Mouse (Mus musculus): ENCODE data around the gene Iffo2. TPM values are rescaled to one million over a fixed set of nuclear protein-coding genes. Genes with fewer than 3 reads are reported as not detected.

The Iffo2 gene
- total and polyA plus RNA-seq, 2 experiments from 2014 or later: 5.8 to 18.1 TPM

DNA sequence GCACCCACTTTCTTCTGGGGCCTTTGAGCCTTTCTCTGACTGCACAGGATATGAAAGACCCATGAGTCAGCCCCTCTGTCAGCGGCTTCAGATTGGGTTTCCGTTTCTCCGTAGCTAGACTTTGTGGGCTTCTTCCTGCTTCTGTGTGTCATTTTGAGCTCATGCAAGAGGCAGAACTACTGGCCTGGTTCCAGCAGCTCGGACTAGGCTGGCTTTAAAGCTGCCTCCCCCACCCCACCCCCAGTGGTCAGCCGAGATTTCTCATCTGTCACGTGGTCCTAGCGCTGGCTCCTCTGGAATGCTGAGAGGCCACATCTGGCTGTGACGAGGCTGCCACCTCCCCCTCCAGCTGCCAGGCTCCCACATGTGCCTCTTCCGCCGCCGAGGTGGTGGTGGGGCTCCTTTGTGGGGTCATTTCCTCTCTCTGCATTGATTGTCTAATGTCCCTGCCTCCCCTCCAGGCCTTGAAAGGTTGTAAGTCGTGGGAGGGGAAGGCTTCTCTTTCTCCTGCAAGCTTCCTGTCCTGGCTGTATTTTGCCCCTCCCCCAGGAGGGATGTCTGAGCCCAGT lies 68.7 kb downstream of the Iffo2 start:
- Histone ChIP-seq H3K9me3 (ENCODE audit: low read length) (no peaks in the 10 kb centered on the region), H3K36me3 (ENCODE audit: insufficient read depth, low read length) (no peaks in the 10 kb centered on the region), H3K4me2 (ENCODE audit: low read depth, low read length, poor library complexity, severe bottlenecking) (peak overlapping the region; percentile 36), H3K27me3 (ENCODE audit: insufficient read depth, low read length) (no peaks in the 10 kb centered on the region), H3K4me3 (ENCODE audit: low read depth, low read length) (no peak overlapping the region), H3K27ac (ENCODE audit: low read depth, low read length) (peak overlapping the region; percentile 52), H3K9ac (replicated peaks; ENCODE audit: low read length, poor library complexity, severe bottlenecking) (peak overlapping the region; percentile 24; the same call in 1 of the 2 replicates), H3K4me1 (ENCODE audit: insufficient read depth, low read length) (peaks cover 34% of the 10 kb centered on the region)
- peak; percentile 85 for DNase-seq (ENCODE audit: low spot score)
- TF ChIP-seq CTCF (IDR thresholded peaks at IDR 0.05): peak; percentile 11; the same call in 1 of the 2 replicates
- peak; percentile 64 for ATAC-seq (ENCODE audit: low FRiP score)
- WGBS: 3% methylated on average over 12 of the region's 12 CpGs

DNA sequence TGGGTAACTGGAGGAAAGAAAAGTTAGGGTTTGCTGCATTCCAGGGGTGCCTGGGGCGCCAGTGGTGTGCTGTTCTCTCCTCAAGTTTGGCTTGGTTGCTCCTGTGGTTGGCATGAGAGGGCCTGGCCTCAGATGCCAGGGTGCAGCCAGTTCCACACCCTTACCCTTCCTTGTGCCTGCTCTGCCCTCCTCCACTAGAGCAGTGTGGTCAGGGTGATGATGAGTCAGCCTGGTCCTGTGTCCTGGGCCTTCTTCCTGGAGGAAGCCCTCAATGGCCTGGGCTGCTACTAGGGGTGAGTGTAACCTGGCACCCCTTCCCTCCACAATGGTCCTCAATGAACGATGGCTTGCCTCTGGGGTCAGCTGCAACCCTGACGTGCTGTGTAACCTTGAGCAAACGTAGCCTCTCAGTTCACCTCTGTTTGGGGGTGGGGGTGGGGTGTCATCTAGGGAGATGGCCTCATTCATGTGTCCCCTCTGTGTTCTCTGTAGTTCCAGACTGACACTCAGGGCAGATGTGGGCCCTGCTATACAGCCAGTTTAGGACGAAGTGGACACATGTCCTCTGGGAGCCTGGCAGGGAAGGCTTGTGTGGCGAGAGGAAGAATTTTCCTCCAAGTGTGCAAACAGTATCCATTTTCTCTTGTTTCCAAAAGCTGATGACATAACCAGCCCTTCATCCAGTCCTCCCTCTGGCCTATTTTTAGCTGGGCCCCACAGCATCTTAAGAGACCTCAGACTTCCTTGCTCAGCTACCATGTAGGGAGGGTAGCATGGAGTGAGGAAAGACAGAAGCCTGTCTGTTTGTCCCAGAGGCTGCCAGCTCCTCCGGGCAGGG lies 71.4 kb downstream of the Iffo2 start:
- Histone ChIP-seq H3K4me3 (ENCODE audit: low read depth, low read length) (no peak overlapping the region), H3K4me1 (ENCODE audit: insufficient read depth, low read length) (peaks cover 23% of the 10 kb centered on the region), H3K9ac (replicated peaks; ENCODE audit: low read length, poor library complexity, severe bottlenecking) (0 out of 2 replicates have a peak overlapping the region, but pooled peaks have one; percentile 24), H3K4me2 (ENCODE audit: low read depth, low read length, poor library complexity, severe bottlenecking) (no peak overlapping the region), H3K27ac (ENCODE audit: low read depth, low read length) (peak overlapping the region; percentile 18; the same call in 1 of the 2 replicates), H3K36me3 (ENCODE audit: insufficient read depth, low read length) (peaks cover 17% of the 10 kb centered on the region), H3K9me3 (ENCODE audit: low read length) (no peaks in the 10 kb centered on the region), H3K27me3 (ENCODE audit: insufficient read depth, low read length) (no peaks in the 10 kb centered on the region)
- DNase-seq (ENCODE audit: low spot score): no peak
- no peak for ATAC-seq (ENCODE audit: low FRiP score)
- TF ChIP-seq CTCF (IDR thresholded peaks at IDR 0.05): no peak
- WGBS: 82% methylated on average over 7 of the region's 7 CpGs

DNA sequence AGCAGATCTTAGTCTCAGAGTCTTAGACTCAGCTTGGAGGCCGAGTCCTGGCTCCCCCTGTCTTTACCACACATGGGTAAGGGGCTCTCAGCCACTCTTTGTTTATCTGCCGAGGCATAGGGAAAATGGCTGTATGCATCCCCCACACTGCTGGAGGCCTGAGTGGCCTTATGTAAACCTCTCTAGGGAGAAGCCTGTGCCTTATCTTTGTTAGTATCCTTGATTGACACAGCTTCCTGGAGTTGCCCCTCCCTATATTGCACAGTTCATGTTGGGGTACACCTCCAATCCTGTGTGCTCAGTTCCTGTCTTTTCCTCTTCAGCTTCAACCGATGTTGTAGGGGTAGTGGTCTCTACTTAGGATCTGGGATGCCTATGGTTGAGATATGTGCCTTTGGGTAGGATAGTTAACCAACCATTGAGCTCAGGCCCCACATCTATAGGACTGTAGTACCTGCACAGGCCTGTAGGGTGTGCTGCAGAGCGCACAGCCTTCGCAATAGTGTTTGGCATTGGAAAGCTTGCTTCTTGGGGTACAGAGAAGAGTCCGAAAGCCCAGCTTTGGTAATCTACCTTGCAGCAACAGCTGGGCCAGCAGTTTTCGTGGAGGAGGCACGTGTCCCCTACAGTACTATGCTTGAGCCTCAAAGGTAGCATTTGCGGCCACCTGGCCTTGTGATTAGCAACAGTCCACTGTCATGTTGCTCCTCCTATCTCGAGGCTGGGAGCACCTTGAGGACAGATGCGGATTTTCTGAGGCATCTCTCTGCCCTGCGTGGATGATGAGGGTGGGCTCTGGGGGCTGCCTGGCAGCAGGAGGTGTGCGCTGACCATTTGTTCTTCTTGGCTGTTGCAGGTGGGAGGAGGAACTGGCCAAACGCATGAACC lies 72.3 kb downstream of the Iffo2 start, which contains the start of gene Gm21969:
TSS of gene Gm21969 (plus strand) at position 830 of the 888 bp plus-strand sequence.
- peak; percentile 82 for TF ChIP-seq CTCF (IDR thresholded peaks at IDR 0.05)
- ATAC-seq (ENCODE audit: low FRiP score) (no peak), DNase-seq (ENCODE audit: low spot score) (no peak)
- H3K4me3 ChIP-seq (ENCODE audit: low read depth, low read length): no peak within 1 kb of the TSS
- H3K27me3 ChIP-seq (ENCODE audit: insufficient read depth, low read length): no peaks in the 10 kb centered on the region
- H3K4me2 ChIP-seq (ENCODE audit: low read depth, low read length, poor library complexity, severe bottlenecking): no peak within 1 kb of the TSS
- no peak within 1 kb of the TSS; the same call in 1 of the 2 replicates for H3K9ac ChIP-seq (replicated peaks; ENCODE audit: low read length, poor library complexity, severe bottlenecking)
- 55% methylated on average over 14 of the region's 14 CpGs for WGBS
- H3K9me3 ChIP-seq (ENCODE audit: low read length): no peaks in the 10 kb centered on the region
- H3K27ac ChIP-seq (ENCODE audit: low read depth, low read length): peak within 1 kb of the TSS; percentile 18; the same call in 1 of the 2 replicates
- peaks cover 22% of the 10 kb centered on the region for H3K36me3 ChIP-seq (ENCODE audit: insufficient read depth, low read length)
- peaks cover 15% of the 10 kb centered on the region for H3K4me1 ChIP-seq (ENCODE audit: insufficient read depth, low read length)

DNA sequence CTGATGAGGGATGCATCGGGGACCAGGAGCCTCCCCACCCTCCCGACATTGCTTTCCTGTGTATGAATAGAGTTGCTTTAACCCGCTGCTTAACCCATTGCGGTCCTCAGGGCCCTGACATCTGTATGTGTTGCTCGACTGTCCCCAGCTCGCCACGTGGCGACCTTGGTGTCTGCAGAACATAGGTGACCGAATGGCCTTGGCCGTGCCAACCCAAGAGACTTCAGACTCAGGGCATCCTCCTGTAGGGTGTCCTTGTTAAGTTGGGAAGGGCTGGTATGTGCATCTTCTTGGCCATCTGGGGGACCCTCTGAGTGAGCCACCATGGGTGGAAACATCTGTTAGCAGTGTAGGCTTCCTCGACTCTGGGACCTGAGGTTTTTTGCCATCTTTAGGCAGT lies 74.9 kb downstream of the Iffo2 start:
- no peaks in the 10 kb centered on the region for H3K9me3 ChIP-seq (ENCODE audit: low read length)

DNA sequence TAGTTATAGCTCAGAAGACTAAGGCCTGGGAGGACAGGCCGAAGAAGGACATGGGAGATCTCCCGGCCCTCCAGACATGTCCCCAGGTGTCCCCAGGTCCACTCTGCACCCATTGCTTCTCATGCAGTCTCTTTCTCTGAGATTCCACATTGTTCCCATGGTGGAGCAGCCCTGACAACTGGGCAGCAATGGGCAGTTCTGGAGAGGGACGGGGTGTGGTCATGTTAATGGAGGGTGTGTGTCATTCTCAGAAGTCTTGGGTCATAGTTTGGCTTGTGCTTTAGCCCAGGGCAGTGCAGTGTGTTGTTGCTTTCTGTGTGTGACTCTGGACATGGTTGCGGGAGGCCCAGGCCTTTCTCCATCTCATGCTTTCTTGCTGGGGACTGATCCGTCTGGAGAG lies 76.4 kb downstream of the Iffo2 start:
- Histone ChIP-seq H3K4me3 (ENCODE audit: low read depth, low read length) (no peak overlapping the region), H3K9ac (replicated peaks; ENCODE audit: low read length, poor library complexity, severe bottlenecking) (no peak overlapping the region), H3K36me3 (ENCODE audit: insufficient read depth, low read length) (peaks cover 30% of the 10 kb centered on the region), H3K9me3 (ENCODE audit: low read length) (no peaks in the 10 kb centered on the region), H3K4me1 (ENCODE audit: insufficient read depth, low read length) (no peaks in the 10 kb centered on the region), H3K4me2 (ENCODE audit: low read depth, low read length, poor library complexity, severe bottlenecking) (no peak overlapping the region), H3K27me3 (ENCODE audit: insufficient read depth, low read length) (no peaks in the 10 kb centered on the region), H3K27ac (ENCODE audit: low read depth, low read length) (no peak overlapping the region)
- ATAC-seq (ENCODE audit: low FRiP score) (no peak), DNase-seq (ENCODE audit: low spot score) (no peak)
- no peak for TF ChIP-seq CTCF (IDR thresholded peaks at IDR 0.05)
- 94% methylated on average over 5 of the region's 5 CpGs for WGBS

More for the DNA sequence above, 74.9 kb downstream of the Iffo2 start:
- no peaks in the 10 kb centered on the region for H3K4me1 ChIP-seq (ENCODE audit: insufficient read depth, low read length)
- WGBS: 88% methylated on average over 11 of the region's 11 CpGs
- TF ChIP-seq CTCF (IDR thresholded peaks at IDR 0.05): no peak
- DNase-seq (ENCODE audit: low spot score): no peak
- no peak overlapping the region for H3K27ac ChIP-seq (ENCODE audit: low read depth, low read length)
- peaks cover 29% of the 10 kb centered on the region for H3K36me3 ChIP-seq (ENCODE audit: insufficient read depth, low read length)
- no peak overlapping the region for H3K4me3 ChIP-seq (ENCODE audit: low read depth, low read length)
- no peaks in the 10 kb centered on the region for H3K27me3 ChIP-seq (ENCODE audit: insufficient read depth, low read length)
- no peak for ATAC-seq (ENCODE audit: low FRiP score)
- H3K9ac ChIP-seq (replicated peaks; ENCODE audit: low read length, poor library complexity, severe bottlenecking): no peak overlapping the region
- H3K4me2 ChIP-seq (ENCODE audit: low read depth, low read length, poor library complexity, severe bottlenecking): no peak overlapping the region

Measured in midbrain, postnatal 0 days (tissue).